Mouse (Mus musculus) induced T-regulatory cell, adult 2 months (primary cell): Measurements from ENCODE around the gene Arrb1.
A peak's percentile ranks its signal among the peaks of the same experiment; 100 is the strongest.

Experiments
- DNase-seq: peaks from one replicate; pipeline ENCODE4 v3.0.0-alpha.2; 2012; ENCODE audit warnings: low read depth

Gene Arrb1

DNA sequence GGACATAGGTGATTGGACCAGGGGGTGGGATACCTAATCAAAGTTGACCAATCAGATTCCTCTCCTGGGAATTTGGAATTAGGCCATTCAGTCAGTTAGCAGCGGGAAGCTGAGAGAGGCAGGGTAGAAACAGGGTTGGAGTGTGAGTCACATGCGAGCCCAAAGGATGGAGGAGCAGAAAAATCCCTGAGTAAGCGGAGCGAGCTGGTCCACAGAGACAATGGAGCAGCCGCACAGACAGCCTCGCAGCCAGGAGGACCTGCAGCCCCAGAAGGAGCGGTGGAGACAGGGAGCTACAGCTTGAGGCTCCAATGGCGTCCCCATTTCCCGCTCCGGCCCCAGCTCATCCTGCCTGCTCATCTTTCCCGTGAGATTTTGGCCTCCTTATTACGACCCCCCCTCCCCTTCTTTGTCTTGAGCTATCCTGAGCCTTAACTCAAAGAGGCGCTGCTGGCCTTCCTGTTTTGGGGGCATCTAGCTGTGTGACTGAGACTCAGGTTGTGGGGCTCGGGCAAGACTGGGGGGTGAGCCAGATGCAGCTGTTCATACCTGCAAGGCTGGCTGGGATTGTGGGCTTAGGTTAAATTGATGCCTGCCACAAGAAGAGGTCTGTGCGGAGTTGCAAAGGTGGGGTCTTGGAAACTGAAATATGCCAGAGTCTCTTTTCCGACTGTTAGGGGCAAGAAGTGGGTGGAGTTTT lies 44.4 kb downstream of the Arrb1 start:
- no peak for DNase-seq

DNA sequence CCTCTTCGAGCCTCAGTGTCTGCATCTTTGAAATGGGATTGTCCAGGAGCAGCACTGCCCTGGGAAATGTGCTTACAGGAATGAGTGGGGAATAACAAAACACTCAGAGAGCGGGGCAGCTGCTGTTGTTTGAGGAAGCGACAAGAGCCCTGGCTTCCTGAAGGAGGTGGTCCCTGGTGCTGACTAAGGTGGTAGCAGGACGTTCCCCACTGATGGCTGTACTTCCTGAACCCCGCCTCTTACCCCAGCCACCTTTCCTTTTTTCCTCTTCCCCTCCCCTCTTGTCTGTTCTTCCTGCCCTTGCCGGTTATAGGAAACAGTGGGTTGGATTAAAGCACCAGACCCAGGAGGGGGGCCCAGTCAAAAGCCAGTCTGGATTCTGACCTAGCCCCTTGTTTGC lies 45.0 kb downstream of the Arrb1 start:
- no peak for DNase-seq

DNA sequence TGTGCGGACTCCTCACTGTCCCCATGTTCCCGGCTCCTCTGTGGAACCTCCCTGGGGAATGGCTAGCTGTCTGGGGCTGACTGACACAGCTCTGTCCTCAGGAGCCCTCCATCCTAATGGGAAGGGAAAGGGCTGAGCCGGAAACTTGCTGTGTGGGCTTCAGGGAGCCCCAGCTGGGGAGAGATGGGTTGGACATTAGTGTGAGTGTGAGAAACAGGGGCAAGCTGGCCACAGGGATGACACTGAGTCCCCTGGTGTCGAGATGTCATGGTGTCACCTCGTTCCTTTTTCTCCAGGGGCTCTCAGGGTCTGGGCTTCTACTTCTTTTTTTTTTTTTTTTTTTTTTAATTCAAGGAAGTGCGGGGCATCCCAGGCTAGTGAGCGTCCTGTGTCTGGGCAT lies 47.0 kb downstream of the Arrb1 start:
- no peak for DNase-seq

DNA sequence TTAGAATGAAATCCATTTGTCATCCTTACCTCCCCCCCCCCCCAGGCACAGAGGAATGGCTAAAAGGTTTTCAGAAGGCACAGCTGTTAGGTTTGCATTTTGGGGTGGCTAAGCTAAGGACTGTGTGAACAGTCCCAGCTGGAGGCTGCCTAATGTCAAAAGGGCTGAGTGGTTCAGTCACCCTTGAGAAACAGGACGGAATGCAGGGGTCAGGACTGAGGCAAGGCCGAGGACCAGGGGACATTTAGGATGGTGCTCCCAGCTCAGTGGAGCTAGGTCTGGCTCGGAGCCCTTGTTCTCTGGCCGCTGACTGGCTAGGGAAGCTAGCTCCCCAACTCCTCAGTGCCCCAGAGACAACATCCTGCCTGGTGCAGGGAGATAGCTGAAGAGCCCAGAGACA lies 47.6 kb downstream of the Arrb1 start:
- no peak for DNase-seq

DNA sequence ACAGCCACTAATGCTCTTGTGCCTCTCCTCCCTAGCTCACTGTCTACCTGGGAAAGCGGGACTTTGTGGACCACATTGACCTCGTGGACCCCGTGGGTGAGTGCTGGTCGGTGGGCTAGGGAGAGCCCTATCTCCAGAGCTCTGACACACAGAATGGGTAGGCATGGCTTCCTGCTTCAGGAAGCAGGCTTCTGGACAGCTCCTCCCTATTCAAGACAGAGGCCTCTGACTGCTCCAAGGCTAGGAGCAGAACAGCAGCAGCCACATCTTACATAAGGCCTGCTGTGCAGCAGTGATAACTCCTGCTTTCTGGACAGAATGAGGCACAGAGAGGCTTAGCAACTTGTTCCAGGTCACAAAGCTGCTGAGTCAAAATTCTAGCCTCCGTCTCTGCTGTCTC lies 48.4 kb downstream of the Arrb1 start:
- no peak for DNase-seq

DNA sequence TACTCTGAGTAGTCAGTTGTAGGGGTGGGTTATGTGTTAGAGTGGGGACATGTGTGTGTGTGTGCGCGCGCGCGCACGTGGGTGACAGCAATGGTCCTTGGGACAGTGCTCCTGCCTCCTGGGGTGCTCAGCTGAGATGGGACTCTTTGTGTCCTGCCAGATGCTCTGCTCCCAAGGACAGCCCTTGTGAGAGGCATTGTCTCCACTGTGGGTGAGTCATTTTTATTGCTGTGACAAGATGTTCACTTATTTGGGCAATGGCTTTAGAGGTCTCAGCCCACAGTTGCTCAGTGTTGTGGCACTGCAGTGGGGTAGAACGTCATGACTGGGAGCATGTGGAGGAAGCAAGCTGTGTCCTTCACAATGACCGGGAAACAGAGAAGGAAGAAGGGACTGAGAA lies 50.7 kb downstream of the Arrb1 start:
- DNase-seq: no peak

DNA sequence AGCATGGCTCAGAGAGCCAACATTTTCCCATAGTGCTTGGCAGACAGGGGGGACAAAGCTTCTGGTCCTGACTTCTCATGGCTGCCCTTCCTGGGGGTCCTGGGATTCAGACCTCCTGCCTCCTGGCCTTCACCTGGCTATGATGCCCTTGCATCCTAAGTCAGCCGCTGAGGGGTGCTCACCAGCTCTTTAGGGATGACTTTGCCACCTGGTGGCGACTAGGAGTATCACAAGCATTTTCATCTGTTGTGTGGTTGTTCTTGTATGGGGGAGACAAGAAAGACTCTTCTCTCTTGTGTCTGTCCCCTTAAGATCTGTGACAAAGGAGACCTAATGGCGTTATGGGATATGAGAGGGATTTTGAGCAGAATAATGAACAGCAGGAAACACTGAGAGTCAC lies 54.8 kb downstream of the Arrb1 start:
- peak; percentile 81 for DNase-seq

DNA sequence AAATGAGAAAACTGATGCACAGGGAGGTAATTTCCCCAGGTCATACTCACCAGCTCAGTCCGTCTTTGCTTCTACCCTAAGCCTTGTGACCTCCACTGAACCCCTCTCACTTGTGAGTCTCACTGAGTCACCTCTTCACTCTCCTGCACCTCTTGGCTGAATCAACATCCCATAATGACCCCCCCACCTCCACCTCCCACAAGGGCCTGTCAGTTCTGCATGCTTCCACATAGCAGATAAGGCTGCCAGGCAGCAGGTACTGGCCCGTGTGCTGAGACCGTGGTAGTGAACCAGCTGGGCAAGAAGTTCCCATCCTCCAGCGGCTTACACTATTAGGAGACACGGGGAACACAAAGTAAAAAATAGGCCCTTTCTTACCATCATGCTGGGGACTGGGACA lies 55.4 kb downstream of the Arrb1 start:
- no peak for DNase-seq

DNA sequence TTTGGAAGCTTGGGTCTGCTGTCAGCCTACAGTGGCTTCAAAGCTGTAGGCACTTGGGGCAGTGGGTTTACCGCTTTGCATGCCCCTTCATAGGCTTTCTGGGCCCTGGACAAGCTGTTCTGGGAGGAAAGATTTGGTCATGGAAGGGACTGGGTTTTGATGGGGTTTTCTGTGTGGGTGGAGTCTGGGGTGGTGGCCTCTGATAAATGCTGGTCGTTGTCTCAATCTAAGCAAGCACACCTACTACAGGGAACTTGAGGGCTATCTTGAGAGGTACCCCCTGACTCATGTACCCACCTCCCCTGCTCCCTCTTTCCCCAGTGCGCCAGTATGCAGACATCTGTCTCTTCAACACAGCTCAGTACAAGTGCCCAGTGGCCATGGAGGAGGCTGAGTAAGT lies 57.4 kb downstream of the Arrb1 start:
- no peak for DNase-seq

DNA sequence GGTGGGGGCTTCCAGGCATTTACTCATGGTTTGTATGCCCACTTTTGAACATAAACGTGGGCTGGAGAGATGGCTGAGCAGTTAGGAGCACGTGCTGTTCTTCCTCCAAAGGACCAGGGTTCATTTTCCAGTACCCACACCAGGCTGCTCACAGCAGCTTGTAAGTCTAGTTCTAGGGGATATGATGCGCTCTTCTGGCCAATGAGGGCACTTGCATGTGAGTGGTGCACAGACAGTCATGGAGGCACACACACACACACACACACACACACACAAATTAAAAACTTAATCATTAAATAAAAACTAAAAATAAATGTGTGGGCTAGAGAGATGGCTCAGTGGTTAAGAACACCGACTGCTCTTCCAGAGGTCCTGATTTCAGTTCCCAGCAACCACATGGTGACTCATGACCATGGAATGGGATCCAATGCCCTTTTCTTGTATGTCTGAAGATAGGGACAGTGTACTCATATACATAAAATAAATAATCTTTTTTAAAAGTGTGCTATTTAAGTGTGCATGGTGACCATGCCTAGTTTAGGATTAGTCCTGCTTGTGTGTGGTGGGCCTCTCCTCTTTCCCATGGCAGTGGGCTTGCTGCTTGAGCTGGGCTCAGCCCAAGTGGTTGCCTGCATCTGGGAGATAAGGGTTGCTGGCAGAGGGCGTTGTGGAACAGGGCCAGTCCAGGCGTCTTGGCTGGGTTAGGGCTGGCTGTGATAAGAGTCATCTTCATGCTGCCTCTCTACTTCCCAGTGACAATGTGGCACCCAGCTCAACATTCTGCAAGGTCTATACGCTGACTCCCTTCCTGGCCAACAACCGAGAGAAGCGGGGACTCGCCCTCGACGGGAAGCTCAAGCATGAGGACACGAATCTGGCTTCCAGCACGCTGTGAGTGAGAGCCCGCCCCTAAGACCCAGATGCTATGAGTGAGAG lies 58.9 kb downstream of the Arrb1 start:
- no peak for DNase-seq

DNA sequence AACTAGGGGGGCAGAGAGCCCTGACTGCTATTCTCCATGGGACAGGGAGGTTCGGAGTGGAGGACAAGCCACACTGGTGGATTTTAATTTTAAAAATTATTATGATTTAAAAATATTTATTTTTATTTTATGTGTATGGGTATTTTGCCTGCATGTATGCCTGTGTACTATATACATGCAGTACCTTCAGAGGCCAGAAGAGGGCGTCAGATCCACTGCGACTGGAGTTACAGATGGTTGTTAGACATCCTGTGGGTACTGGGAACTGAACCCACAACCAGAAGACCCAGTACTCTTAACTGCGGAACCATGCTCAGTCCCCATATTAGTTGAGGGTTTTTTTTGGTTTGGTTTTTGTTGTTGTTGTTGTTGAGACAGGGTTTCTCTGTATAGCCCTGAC lies 63.5 kb downstream of the Arrb1 start:
- DNase-seq: no peak

DNA sequence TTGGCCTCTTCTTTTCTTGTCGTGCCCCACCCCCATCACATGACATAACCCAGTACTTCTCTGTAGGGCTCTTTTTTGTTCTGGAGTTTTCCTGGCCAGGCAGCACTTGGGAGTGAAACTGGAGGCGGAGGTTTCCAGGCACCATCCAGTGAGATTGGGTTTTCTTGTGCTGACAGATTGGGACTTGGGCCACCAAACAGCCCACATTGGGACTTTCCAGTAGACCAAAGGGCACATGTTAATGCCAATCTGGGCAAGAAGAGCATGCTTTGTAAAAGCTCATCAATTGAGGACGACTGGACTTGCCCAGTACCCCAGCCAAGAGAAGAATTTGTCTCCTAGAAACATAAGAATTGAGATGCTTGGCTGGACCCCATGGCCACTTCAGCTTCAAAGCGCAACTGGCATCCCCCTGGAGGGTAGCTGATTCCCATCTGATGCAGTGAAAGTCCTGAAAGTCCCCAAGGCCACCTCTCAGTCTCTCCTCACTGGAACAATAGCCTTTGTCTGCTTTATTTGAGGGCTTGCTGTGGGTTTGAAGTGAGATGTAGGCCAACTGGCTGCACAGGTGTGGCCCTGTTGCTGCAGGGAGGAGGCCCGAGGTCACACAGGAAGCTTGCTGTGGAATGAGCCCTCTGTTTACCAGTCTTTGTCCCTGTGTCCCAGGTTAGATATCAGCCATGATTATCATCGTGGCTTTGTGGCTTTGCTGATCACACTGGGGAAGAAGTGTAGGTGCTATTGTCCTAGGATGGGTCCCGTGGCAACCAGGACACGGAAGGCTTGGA lies 68.8 kb downstream of the Arrb1 start:
- DNase-seq: no peak

DNA sequence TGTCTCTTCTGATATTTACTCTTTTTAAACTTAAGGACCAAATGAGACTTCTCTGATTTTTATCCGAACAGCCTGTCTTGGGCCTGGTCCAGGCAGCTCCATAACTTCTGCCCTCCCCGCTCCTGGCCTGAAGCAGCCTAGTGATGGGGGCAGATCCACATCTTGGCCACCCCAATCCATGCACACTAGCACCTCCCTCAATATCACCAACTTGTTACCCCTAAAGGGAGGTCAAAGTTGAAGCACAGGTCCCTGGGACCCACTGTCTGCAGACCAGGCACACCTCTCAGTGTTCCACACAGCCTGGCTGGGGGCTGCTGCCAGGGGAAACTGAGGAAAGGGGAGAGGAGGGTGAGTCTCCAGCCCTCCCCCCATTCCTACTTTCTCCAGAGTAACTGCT lies 69.8 kb downstream of the Arrb1 start:
- no peak for DNase-seq

DNA sequence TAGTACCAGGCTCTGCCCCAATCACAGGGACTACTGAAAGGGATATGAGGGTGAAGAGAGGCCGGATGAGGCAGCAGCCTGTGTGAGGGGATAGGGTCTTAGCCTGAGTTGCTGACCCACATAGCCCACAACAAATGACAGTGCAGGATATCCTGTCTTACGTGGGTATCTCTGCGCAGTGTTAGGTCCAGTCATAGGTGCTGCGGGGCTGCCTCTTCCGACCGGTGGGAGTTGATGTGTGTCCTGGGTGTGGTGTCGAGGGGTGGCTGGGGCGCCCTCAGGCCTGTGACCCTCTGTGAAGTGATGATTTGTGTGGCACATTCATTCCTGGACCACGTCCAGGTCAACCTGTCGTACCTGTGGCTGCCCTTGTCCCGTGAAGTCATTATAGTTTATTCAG lies 71.0 kb downstream of the Arrb1 start:
- DNase-seq: no peak

DNA sequence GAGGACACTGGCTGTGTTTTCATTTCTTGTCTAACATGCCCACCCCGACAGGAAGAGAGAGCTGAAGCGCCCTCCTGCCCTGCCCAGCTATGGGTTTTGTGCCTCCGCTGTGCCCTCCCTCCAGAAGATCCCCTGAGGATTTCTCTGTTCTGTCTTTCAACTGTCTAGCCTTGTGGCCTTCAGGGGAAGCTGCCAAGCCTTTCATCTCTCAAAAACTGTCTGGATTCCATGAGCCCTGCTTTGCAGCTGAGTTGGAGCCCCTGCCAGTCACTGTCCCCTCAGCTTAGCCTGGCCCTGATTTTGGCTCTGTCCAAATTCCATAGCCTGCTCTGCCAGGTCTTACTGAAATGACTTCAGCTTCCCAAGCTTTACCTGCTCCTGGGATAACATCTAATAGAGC lies 71.5 kb downstream of the Arrb1 start:
- no peak for DNase-seq

DNA sequence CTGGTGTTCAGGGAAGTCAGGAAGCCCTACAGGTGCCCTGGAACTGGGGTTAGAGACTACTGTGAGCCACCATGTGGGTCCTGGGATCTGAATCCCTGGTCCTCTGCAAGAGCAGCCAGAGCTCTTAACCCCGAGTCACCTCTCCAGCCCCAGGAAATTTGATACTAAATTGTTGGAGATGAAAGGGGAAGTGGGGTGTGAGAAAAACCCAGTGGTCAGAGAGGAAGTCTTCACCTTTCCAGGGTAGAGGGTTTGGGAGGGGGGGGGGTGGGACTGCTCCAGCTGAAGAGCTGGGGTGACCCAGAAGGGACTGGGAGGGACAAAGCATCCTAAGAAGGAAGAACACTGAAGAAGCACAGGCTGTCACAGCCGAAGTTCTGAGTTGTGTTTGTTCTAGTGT lies 72.4 kb downstream of the Arrb1 start:
- no peak for DNase-seq

DNA sequence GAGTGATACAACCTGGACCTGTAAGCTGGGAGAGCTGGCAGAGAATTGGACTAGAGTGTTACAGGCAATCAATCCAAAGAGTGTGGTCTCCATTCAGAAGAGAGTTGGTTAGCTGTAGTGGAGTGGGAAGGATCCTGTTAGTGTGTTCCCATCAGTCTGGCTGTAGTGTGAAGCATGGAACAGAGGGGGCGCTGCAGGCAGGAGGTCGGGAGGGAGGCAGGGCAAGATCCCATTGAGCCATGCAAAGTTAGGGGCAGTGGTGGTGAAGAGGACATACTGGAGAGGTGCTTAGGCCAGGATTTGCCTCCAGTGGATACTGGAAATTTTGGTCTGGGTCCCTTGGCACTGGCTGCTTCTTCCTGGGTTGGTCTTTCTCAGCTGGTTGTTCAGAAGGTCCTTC lies 83.0 kb downstream of the Arrb1 start:
- peak; percentile 14 for DNase-seq

DNA sequence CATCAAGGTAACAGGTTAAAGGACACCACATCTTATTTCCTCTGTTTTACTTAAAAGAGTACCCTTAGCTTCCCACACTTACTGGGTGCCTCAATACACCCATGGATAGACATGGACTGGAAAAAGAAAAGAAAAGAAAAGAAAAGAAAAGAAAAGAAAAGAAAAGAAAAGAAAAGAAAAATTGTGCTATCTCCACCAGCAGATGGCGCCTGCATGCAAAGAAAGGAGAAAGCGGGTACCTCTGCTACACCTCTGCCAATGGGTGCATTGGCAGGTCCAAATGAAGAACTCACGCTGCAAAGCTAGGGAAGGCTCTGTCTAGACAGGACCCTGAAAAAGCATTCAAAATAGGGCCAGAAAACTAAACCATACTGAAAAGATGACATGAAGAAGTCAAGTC lies 83.6 kb downstream of the Arrb1 start:
- peak; percentile 65 for DNase-seq

DNA sequence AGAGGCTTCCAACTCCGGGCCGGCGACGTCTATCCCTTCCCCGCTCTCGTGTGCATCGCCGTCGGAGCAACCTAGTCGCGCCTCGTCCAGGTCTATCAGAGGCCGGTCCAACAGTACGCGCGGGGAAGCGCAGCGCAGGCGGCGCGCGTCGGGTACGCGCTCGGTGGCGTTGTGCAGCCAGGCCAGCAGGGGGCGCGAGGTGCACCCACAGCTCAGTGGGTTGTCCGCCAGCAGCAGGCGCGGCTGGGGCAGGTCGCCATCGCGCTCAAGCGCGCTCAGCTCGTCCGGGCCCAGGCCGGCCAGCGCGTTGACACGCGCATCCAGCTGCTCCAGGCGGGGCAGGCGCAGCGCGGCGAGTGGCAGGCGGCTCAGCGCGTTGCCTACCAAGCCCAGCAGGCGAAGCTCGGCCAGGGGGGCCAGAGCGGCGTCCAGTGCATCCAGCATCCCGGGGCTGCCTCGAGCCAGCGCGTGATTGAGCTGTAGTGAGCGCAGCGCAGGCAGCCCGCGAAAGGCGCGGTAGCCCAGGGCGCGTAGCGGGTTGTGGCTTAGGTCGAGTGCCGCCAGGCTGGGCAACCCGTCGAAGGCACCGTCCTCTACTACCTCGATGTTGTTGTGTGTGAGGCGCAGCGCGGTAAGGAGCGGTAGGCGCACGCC lies 90.6 kb downstream of the Arrb1 start:
- peak; percentile 76 for DNase-seq

DNA sequence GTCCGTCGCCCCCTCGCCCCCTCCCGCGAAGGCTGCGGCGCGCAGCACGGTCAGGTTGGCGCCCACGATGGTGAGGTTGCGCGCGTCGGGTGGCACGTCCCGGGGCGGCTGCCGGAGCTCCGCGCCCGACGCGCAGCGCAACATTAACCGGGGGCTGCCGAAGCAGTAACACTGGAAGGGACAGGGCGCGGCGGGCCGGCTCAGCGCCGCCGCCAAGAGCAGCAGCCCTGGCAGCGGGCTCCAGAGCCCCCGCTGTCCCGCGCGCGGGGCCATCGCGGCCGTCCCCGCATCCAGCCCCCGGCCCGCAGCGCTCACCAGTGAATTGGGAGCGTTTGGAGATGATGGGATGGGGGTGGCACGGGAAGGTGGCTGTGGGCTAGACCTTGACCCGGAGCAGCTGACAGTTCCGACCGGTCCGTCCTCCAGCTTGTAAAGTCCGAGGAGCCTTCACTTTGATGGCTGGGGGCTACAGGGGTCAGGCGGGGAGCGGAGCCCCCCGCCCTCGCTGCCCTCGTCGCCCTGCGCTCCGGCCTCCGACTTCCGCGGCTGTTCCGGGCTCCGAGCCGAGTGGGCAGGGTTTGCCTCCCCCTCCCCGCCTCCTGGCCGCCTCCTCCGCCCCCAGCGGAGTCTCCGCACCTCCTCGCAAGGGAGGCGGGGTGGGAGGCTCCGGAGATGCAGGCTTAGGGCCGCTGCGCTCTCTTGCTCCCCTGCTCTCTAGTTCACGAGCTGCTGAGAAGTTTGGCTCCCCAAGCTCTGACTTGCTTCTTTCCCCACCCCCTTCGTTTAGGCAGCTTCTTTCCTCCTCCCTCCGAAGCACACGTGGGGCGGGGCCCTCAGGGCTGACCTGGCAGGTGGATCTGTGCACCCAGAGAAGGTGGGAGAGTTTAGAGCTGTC lies 91.4 kb downstream of the Arrb1 start, which contains the start of gene Tpbgl:
Tpbgl (minus strand) TSS at position 728 of the 895 bp plus-strand sequence.
- peak; percentile 30 for DNase-seq

DNA sequence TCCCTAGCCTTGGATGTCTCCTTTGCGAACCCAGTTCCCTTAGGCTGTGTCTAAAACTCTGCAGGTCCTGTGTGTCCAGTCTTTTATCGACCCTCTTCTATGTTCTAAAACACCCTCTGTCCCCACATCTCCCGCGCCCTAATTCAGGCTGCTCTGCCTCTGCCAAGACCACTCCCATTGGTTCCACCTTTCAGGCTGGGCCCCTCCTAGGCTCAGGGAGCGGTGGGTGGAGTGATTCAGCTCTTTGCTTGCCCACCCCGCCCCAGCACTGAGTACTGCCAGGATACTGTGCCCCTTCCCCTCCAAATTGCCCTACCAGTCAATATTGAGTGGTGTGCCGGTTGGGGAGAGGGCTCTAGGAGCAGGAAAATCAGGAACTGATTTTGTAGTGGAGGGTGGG lies 92.1 kb downstream of the Arrb1 start:
- no peak for DNase-seq
